Mouse (Mus musculus): ENCODE results near the gene Scn1b.

Gene Scn1b

DNA sequence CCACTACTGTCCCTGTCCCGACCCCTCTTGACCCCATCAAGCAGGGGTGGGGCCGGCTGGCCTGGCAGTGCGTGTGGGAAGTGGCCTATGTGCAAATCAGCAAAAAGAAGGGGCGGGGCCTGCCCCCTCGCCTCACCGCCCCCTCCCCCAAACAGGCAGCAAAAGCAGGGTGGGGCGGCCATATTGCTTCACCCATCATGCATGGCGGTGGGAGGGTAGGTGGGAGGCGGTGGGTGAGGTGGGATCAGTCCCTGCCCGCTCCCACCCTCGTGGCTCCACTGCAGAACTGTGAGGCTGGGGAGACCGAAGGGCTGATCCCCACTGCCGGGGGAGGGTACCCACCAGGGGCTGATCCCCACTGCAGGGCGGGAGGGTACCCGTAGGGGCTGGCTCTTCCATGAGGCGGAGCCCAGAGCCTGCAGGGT lies 10.1 kb downstream of the Scn1b start:
- DNase-seq (ENCODE audit: low read depth, low spot score) = no peak

DNA sequence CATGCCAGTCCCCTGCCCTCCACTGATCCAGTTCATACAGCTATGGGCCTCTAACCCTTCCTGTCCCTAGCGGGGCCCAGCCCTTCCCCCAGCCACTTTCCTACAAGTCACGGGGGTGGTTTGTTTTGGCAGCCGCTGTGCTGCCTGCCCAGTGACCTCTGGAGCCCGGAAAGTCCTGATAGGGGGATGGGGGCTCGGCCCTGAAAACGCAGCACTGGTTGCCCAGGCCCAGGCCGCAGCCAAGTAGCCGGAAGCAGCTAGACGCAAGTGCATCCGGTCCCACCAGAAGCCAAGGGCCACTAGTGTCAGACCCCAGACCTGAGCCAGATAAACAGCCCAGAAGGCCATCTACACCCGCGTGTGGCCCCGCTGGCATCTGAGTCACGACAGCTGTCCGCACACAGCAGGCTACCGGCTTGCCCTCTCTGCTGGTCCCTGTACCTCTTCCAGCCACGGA lies 11.2 kb downstream of the Scn1b start:
- peak; percentile 81 for DNase-seq (ENCODE audit: low read depth, low spot score)

DNA sequence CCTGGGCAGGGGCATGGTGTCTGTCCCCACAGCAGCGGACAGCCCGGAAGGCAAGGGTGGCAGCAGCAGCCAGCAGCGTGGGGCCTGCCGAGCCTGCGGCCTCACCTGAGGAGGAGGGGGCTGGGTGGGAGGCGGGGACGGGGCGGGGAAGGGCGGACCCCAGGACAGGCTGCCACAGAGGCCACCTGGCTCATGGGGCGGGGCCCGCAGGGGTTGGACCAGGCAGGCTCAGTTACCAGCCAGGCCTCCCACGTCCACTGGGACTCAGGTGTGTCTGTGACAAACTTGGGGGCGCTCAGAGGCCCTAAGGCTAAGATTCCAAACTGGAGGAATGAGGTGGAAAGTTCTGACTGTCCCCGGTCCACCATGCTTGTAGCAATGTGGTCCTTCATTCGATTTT lies 11.6 kb downstream of the Scn1b start, which contains the start of gene Hpn:
TSS of gene Hpn (minus strand) at position 109 of the 400 bp plus-strand sequence.
- no peak for DNase-seq (ENCODE audit: low read depth, low spot score)

DNA sequence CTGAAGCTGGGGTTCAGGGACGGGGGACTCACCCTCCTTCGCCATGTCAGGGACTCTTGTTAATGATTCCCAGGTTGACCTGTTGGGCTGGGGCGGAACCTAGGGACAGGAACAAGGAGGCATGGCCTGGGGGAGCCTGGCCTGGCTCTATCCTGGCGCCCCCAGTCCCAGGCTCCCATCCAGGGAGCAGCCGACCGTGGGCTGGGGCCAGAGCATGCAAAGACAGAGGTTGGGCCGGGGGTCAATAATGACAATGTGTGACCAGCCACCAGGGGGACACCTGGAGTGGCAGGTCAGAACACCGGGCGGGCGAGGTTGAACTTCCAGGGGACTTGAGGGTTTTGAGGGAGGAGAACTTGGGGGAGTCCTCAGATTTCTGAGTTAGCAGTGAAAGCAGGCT lies 12.2 kb downstream of the Scn1b start:
- no peak for DNase-seq (ENCODE audit: low read depth, low spot score)

DNA sequence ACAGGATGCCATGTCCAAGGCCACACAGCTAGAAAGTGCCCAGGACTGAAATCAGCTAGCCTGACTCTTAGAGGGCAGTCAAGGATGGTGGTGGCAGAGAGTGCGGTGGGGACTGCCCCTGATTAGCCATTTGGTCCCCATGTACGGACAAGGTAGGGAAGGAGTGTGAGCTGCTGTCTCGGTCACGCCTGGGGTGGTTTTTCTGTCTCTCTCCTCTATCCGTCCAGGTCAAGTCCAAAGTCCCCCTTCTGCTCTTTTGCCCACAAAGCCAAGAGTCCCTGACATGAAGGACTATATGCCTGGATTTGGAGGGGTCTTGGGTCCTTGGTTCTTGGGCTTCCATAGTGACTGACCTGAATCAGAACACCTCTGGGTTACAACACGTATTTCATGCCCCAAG lies 13.0 kb downstream of the Scn1b start:
- no peak for DNase-seq (ENCODE audit: low read depth, low spot score)

DNA sequence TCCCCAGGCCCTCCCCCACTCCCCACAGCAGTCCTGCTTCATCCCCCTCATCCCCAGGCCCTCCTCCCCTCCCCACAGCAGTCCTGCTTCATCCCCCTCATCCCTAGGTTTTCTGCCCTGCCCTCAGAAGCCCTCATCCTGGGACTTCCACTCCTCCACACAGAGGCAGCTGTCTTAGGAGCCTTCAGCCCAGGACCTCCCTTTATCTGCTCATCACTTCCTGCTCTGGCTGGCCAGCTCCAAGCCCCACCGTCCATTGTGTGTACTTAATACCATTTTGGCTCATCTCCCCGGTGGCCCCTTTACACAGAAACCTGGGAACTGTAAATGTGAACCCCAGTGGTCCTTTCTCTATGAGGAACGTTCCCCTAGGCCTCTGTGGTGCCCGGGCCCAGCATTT lies 14.8 kb downstream of the Scn1b start:
- no peak for DNase-seq (ENCODE audit: low read depth, low spot score)

DNA sequence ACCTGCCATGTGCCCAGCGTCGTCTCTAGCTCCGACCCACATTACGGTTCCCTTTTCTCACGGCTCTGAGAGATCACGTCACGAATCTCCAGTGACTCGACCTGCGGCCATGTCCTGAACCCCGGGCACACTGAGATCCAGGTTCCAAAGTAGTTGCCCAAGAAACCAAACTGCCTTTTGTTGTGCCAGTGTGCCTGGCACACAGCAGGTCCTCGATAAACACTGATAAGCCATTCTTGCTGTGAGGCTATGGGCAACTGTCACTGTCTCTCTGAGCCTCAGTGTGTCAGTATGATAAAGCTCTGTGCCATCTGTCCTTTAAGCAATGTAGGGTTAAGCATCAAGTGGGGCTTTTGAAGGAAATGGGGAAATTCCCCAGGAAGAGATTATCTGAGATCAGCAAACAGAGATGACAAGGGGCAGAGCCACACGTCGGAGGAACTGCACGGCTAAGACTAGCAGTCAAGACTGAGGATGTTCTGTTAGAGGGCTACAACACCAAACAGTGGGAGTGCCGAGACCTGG lies 15.9 kb downstream of the Scn1b start:
- DNase-seq (ENCODE audit: low read depth, low spot score) = no peak

DNA sequence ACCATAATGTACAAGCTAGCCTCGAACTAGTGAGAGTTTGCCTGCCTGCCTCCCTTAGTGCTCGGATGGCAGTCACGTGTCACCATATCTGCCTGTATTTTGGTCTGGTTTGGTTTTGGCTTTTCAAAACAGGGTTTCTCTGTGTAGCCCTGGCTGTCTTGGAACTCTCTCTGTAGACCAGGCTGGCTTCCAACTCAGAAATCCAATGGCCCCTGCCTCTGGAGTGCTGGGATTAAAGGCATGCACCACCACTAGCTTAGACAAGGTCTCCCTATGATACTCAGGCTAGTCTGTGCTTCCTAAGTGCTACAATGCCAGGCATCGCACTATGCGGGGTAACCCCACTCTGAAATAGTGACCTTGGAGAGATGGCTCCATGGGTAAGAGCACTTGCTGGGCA lies 17.0 kb downstream of the Scn1b start:
- no peak for DNase-seq (ENCODE audit: low read depth, low spot score)

DNA sequence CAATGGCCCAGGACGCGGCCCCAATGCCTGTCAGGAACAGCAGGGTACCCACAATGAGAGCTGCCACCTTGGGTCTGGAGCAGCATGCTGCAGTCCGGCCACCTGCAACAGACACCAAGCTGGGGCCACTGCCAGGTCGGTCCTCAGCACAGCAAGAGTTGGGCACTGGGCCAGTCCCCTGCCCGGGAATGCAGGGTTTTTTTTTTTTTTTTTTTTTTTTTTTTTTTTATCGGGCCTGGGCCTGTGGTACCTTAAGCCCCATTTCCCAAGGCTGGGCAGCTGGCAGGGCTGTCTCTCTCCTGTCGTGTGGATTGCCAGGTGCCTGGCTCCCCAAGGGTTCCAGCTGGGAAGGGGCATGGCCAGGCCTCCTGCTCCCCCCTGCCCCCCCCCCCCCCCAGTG lies 17.7 kb downstream of the Scn1b start:
- peak; percentile 50 for DNase-seq (ENCODE audit: low read depth, low spot score)

DNA sequence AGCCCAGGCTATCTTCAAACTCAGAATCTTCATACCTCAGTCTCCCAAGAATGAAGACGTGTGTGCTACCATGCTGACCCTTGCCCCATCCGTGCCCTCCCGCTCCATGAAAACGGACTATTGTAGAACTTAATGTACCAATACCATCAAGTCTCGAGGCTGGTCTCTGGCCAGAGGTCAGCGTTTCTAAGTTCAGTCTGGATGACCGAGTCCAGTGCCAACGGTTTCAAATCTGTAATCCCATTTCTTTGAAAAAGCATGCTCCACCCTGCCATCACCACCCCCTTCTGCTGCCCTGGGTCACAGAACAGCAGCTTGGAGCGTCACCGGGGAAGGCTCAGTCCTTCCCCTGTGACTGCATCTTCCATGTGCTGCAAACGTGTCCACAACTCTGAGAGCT lies 19.0 kb downstream of the Scn1b start:
- no peak for DNase-seq (ENCODE audit: low read depth, low spot score)

DNA sequence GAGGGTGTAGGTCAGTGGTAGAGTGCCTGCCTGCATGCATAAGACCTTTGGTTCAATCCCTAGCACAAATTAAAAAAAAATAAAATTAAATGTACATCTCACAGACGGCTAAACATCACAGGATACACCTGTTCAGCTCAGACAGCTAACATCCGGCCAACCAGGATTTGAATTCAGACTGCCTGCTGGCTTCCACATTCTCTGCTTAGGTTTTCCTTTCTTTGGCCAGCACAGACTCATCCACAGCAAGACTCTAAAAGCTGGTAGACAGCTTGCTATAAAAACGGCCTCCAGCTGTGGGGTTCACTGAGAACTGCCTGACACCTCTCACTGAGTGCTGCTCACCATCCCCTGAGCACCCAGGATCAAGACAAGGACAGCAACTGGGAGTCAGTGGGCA lies 20.6 kb downstream of the Scn1b start:
- no peak for DNase-seq (ENCODE audit: low read depth, low spot score)

DNA sequence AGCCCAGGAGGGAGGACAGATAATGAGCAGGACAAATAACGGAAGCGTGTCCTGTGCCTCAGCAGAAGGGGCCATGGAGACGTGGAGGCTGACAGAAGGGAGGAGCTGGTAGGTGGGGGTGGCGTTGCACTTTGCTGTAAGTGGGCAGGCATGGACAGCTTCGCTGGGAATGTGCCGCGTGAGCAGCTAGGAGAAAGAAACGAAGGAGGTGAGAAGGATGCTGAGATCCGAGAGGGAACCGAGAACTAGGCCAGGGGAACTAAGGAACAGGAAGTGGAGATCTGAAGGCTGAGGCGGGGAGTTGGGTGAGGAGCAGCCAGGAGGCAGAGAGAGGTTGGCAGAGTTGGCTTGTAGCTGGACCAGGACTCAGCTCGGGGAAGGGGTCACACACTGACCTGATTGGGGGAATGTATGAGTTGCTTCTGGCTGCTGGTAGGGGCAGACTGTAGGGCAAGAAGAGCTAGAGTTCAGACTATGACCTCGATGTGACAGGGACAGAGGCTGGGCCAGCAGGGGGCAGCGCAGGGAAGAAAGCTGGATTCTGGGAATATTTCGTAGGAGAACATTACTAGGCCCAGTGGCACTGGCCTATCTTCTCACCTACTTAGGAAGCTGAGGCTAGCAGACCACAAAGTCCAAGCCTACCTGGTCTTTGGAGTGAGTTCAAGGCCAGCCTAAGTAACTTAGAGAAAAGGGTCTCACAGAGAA lies 21.6 kb downstream of the Scn1b start:
- DNase-seq (ENCODE audit: low read depth, low spot score) = peak; percentile 79

DNA sequence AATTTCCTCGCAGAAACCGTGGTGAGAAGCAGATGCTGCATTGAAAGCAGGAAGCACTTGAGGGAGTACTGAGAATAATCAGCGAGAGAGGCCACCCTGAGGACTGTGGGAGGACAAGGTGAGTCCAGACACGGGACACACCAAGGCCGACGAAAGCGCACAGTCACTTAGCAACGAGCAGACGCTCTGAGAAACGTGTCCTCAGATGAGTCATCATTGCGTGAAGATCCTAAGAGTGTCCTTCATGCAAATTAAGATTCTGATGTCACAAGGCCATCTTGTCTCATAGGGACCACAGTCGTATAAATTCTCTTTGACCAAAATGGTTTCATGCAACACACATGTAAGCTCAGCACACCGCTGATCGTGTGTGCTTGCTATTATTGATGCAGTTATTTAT lies 26.0 kb downstream of the Scn1b start:
- peak; percentile 47 for DNase-seq (ENCODE audit: low read depth, low spot score)

DNA sequence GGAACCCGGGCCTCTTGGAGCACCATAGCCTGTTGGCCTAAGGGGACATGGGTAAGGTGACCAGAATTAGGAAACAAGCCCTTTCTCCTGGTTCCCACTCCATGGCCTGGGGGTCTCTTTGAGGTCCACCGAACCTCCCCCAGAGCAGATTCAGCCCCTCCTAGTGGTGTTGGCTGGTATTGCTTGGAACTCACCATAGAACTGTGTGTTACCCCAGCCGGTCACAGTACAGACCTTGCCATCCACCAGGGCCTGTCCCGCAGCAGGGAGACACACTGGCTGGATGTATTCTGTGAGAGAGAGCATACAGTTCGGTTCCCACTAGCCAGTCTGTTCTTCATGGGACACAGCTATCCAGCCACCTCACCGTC lies 27.2 kb downstream of the Scn1b start:
- no peak for DNase-seq (ENCODE audit: low read depth, low spot score)

DNA sequence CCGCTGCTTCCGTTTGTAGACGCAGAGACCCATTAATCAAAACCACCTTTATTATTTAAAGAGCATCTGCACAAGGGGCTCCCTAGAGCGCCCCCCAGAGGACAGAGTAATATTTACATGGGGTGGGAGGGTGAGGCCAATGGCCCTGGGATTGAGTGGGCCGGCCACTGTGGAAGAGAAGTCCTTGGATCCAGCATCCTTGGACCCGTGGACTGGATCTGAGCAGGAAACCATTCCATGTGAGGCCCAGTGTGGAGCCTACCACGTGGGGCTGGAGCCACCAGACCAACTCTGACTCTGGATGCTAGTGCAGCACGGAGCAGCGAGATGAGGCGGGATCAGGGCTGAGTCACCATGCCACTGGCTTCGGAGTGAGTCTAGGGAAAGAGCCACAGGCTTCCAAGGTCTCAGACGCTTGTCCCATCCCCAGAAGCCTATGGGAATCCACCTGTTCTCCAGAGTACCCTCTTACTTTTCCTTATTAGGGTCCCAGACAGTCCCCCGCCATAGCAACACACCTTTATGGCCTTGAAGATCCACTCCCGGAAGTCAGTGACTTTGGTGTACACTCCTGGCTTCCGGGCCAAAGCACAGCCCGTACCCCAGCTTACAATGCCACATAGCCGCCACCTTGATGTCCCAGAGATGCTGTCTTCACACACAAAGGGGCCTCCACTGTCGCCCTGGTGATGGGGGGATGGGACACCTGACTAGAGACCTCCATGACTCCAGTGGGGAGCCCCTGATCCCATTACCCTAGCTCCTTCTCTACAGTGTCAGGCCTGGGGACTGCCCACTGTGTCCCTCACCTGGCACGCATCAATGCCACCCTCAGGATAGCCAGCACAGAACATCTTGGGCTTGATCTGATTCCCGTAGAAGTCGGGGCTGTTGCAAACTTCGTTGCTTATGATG lies 27.8 kb downstream of the Scn1b start:
- no peak for DNase-seq (ENCODE audit: low read depth, low spot score)

DNA sequence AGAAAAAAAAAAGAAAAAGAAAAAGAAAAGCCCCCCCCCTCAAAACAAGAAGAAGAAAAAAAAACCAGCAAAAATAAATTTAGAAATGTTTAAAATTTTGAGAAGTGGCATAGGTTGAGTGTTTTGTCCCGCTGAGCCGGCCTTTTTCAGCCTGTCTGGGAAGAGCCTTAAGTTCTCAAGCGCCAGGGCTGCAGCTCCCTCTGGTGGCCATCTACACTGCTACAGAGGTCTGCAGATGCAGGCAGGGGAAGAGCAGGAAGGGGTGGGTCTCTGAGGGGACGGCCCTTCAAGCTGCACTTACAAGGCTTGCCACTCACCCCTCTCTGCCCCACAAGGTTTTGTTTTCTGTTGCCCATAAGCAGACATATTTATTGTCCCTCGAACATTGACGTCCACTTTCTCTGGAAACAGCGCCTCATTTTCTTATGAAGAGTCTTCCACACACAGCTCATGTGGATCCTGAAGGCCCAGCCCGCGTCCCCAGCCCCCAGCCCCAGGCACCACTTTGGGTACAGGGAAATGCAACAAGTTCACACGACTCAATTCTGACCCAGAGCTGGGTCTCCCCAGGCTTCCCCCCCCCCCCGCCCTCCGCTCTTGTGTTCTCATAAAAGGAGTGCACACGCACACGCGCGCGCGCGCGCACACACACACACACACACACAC lies 29.1 kb downstream of the Scn1b start:
- DNase-seq (ENCODE audit: low read depth, low spot score) = peak; percentile 95

DNA sequence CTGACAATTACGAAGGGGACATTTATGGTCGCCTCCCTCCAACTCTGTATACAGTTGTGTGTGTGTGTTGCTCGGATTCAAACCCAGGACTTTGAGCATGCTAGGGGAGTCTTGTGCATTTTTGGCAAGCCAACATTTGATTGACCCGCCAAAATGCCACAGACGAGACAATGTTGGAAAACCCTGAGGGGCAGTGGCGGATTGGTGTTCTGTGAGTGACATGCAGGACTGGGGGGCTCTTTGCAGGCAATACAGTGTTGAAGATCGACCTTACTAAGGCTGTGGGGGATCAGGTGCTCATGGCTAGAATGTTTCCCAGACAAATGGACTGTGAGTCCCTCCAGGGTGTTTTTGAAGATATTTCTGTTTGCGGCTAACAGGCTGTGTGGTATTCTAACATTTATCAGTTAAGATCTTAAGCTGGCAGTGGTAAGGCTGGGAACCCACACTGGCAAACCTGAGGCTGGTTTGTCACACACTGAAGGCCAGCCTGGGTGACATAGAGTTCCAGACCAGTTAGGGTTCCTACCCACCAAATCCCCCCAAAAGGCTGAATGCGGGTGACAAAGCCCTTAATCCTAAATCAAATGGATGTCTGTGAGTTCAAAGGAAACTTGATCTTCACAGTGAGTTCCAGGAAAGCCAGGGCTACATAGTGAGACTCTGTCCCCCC lies 29.8 kb downstream of the Scn1b start:
- no peak for DNase-seq (ENCODE audit: low read depth, low spot score)

DNA sequence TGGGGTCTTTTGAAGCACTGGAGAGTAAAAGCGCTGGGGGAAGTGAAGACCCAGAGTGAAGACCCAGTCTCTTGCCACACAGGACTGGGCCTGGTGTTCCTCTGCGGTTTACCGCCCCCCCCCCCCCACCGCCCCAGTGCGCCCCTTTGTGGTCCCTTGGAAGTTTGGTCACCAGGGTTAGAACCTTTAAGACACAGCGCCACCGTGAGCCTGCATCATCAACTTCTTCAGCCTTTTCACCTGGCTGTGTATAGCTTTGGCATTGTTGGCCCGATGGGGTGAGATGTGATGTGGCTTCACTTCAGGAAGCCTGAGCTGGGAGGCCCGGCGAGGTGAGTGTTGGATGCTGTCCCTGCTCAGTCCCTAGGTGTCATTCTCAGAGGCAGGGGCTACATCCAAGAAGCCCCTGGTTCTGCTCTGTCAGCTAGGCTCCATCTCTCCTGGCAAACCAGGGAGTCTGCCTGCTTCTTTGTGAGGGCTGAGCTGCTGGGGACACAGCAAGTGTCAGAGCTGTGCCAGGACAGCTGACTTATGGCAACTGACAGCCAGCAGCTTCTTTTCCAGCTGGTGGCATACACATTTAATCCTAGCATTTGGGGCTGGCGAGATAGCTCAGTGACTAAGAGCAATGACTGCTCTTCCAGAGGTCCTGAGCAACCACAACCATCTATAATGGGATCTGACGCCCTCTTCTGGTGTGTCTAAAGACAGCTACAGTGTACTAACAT lies 31.9 kb downstream of the Scn1b start:
- DNase-seq (ENCODE audit: low read depth, low spot score) = peak; percentile 45

DNA sequence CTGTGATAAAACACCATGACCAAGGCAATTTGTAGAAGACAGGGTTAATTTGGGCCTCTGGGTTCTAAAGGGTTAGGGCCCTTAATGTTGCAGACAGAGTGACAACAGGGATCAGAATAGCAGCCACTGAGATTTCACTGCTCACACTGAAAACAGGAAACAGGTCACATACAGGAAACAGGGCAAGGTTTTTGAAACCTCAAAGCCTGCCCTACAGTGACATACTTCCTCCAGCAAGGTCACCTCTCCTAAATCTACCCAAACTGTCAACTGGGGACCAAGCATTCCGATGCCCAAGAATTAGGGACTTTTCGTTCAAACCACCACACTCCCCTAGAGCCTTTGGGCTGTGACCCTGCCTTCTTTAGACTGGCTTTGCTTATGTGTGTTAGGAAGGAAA lies 37.1 kb downstream of the Scn1b start:
- DNase-seq (ENCODE audit: low read depth, low spot score) = no peak

DNA sequence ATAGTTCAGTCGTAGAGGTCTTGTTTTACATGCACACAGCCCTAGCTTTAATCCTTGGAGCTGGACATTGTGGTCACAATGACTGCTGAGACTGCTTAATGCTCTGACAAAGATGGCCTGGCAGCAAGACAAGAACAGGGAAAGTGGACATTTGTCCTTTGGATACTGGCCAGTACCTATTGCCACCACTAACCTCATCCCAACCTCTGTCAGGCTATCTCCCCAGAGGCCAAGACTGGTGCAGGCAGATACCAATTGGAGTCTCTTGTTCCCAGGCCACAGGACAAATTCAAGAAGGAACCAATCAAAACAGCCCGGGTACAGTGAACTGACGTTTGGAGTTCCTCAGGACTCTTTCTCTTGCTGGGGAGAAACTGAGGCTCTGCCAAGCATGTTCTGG lies 38.6 kb downstream of the Scn1b start:
- DNase-seq (ENCODE audit: low read depth, low spot score) = no peak

DNA sequence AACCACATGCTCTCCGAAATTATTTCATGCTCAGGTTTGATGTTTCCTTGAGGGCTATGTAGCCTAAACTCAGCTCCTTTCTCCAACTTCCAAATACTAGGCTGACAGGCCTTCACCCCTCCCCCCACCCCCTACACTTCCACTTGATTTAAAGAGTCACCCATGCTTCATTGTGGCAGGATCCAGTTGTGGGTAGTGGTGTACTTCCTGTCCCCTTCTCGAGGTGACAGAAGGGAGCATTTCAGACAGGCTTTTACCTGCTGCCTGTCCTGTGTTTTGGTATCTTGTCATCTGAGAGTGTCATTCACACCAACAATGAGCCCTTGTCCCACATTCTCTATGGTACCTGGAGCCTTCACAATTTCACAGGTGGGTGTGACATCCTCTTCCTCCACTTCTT lies 39.5 kb downstream of the Scn1b start:
- no peak for DNase-seq (ENCODE audit: low read depth, low spot score)
